Mouse (Mus musculus) brain, adult 2 months (tissue): Measurements from ENCODE around the gene Megf11.

Experiments
- DNase-seq: peaks from one replicate; pipeline ENCODE4 v3.0.0; 2011; ENCODE audit warnings: low read depth, low spot score

Gene Megf11

DNA sequence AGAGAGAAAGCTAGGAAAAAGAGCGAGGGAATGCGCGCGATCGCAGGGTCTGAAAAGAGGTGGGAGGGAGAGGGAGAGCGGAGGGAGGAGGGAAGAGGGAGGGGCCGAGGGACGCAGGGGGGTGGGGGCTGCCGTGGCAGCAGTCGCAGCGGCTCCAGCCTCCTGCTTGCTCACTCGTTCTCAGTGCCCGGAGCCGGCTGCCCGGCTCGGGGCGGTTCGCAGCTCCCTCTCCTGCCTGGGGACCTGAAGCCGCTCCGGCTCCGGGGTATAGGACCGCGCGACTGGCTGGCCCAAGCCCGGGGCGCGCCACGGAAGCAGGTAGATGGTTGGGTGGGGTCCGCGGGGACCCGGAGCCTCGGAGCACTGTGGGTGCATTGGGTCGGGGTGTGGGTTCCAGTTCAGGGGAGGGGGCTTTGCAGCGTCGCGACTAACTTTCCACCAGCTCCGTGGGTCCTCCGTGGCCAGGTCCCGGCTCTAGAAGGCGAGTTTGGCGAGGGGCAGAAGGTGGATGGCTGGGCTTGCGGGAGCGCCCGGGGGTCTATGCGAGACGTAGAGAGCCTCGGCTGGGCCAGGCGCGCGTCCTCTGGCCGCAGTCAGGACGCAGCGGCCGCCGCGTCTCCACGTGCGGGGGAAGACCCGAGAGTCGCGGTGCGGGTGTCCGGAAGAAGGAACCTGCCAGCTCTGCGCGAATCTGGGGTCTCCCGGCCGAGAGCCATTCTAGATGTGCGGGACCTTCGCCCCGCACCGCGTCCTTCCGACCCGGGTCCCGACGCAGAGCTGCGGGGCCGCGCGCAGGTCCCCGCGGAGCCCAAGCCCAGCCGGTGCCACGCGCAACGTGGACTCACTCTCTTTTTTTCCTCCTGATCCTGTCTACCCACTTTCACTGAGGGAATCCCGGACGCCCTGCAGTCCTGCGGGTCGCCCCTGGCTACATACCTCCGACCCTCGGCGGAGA is at the start of gene Megf11:
Megf11 (plus strand) TSS at position 116 of the 955 bp plus-strand sequence.
- DNase-seq: peak; percentile 85

DNA sequence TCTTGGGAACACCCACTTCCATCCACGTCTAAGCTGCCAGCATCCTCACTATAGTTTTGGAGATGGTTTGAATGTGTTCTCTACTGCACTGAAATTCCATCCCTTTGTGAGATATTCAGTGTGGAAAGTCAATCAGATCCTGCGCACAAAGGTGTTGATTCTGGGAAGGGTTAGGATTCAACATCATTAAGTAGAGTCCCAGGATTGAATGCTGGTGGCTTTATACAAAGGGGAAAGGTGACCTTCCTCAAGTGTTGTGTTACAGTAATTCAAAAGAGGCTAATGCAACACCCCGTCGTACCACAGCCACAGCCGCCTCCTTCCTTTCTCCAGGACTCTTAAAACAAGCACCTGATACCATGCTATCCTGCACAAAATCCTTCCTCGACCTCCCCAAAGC is 49.6 kb upstream of the Megf11 start:
- no peak for DNase-seq

DNA sequence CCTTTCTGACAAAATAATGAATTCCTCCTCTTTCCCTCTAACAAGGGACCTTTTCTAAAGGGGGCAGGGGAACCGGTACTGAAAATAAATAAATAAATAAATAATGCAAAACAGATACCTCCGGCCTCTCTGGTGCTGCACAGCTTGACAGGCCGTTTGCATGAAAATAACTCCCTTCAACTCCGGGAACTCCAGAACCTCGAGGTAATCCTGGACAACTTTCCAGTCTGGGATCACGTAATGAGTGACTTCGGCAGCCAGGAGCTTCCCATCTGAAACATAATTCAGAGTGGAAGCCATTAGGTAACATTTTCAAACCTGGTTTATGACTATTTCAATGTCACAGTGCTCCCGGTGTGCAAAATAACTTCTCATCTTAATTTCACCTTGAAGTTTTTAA is 46.1 kb upstream of the Megf11 start:
- peak; percentile 18 for DNase-seq

GRCm38 (mm10) chr9:64340351-64341253 is 44.8 kb upstream of the Megf11 start:
- peak; percentile 91 for DNase-seq

GRCm38 (mm10) chr9:64341254-64341566 is 44.2 kb upstream of the Megf11 start, which contains the start of gene Dis3l:
Dis3l (minus strand) TSS chr9:64341288.
- DNase-seq: no peak

DNA sequence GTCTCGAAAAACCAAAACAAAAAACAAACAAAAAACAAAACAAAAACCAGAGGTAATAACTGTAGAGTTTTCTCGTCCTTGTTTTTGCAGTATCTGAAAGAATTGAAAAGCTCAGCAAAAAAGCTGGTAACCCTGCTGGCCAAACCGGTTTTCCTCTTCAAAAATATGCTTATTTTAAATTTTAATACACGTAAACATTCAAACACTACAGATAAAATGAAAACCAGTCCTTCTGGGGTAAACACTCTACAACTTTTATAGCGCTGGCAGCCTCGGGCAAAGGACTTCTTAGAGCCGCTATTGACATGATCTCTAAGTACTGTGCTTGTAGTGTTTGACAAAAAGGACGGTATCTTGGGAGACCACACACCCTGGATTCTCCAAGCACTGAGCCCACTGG is 43.8 kb upstream of the Megf11 start:
- no peak for DNase-seq

DNA sequence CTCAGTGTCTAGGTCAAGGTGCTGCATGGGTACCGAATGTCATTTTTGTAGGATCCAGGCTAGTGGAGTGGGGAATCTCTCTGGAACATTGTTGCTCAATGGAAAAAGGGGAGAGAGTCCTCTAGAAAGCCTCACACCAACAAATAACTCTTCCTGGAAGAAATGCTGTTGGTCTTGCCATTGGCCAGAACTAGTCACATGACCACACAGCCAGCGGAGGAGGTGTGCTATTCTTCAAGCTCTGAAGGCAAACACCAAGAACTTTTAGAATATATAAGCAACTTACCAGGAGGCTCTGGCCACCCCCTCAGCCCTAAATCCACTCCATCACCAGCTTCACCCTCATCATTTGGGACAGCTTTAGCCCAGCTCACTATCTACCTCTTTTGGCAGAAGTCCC is 41.8 kb upstream of the Megf11 start:
- no peak for DNase-seq

GRCm38 (mm10) chr9:64345931-64346330 is 39.5 kb upstream of the Megf11 start:
- no peak for DNase-seq

GRCm38 (mm10) chr9:64347377-64347776 is 38.0 kb upstream of the Megf11 start:
- DNase-seq: peak; percentile 47

GRCm38 (mm10) chr9:64349490-64349889 is 35.9 kb upstream of the Megf11 start:
- DNase-seq: no peak

DNA sequence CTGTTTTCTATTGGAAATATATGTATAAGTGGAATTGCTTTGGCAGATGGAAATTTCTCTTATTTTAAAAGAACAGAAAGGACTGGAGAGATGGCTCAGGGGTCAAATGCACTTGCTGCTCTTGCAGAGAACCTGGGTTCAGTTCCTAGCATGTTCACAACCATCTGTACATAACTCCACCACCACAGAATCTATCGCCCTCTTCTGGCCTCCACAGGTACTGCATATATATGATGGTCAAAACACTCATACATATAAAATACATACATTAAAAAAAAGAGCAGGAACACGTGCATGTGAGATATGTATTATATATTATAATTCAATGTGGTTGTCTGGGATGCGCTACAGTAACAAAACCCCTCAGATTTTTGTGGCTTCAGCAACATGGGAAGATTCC is 34.2 kb upstream of the Megf11 start:
- peak; percentile 23 for DNase-seq

- DNase-seq: peak; percentile 75
Observed at GRCm38 (mm10) chr9:64355627-64356026, 29.8 kb upstream of the Megf11 start.

DNA sequence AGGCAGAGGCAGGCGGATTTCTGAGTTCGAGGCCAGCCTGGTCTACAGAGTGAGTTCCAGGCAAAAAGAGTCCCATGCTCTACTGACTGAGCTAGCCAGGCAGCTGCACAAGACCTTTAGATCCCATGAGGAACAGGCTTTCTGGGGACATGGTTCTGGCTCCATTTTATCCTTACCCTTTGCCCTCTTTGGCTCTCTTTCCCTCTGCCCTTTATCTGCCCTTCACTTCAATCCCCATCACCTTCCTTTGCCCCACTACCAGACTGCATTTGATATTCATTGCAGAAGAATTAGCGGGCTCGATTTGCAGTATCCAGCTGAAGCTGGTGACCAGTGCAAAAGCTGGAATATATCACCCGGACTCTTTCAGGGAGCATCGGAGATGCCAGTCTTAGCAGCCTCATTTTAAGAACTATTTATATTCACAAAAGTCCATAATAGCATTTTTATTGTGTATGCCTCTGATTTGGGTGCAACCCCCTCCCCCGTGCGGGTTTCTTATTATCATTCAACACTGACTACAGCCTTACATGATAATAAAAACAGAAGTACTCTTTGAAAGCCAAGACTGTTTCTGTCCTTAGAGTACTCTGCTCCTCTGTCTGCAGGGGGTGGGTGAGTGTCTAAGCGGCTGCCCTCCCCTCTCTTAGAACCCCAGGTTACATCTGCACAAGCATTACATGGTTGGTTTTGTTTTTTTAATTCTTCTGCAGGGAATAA is 24.0 kb upstream of the Megf11 start:
- no peak for DNase-seq

GRCm38 (mm10) chr9:64369871-64370270 is 15.6 kb upstream of the Megf11 start:
- no peak for DNase-seq

GRCm38 (mm10) chr9:64371305-64371819 is 14.1 kb upstream of the Megf11 start:
- DNase-seq: no peak

- no peak for DNase-seq
Observed at GRCm38 (mm10) chr9:64376380-64376779, 9.0 kb upstream of the Megf11 start.

GRCm38 (mm10) chr9:64383021-64383788 is 2.2 kb upstream of the Megf11 start:
- no peak for DNase-seq

DNA sequence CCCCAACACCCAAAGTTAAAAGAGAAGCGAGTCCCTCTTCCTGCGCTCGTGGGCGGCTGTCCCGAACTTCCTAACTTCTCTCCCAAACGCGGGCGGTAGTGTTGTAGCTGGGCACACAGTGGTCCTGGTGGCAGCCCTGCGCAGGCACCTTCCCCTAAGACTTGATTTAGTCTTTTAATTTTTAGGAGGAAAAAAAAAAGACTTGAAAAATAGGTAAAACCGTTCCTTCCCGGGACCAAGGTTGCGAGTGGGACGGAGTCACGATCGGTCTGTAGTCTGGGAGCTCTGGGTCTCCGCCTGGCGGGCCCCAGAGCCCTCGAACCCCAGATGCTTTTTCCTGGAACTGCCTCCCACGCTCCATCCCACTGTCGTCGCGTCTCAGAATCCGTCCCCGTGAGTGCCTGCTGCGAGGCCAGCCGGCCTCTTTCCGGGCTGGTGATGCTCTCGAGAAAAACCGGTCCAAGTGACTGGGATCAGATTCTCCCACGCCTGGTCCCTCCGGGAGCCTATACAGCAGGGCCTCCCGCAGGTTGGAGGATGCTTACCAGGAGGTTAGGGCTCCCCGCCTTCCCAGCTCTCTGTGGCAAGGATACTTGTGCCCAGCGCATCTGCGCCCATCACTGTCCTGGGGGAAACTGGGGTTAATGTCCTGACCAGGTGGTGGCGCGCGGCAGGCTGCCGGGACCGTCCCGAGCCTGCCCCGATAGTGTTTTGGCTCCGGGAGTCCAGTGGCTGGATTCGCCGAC is 1.2 kb downstream of the Megf11 start:
- peak; percentile 89 for DNase-seq

- DNase-seq: no peak
Observed at GRCm38 (mm10) chr9:64389576-64390292, 4.3 kb downstream of the Megf11 start.
